Mouse (Mus musculus) erythroblast, embryonic 14.5 days (primary cell): ENCODE data around the gene Bhmt2.

Experiments used
- GATA1 ChIP-seq: IDR thresholded peaks from 2 replicates; pipeline ENCODE4 v1.6.1; 2012; ENCODE audit warnings: low read length, inconsistent platforms, mixed read lengths
- TAL1 ChIP-seq: IDR thresholded peaks from 3 replicates; pipeline ENCODE4 v1.6.1; 2012; ENCODE audit warnings: low read length, inconsistent platforms, mixed read lengths

DNA sequence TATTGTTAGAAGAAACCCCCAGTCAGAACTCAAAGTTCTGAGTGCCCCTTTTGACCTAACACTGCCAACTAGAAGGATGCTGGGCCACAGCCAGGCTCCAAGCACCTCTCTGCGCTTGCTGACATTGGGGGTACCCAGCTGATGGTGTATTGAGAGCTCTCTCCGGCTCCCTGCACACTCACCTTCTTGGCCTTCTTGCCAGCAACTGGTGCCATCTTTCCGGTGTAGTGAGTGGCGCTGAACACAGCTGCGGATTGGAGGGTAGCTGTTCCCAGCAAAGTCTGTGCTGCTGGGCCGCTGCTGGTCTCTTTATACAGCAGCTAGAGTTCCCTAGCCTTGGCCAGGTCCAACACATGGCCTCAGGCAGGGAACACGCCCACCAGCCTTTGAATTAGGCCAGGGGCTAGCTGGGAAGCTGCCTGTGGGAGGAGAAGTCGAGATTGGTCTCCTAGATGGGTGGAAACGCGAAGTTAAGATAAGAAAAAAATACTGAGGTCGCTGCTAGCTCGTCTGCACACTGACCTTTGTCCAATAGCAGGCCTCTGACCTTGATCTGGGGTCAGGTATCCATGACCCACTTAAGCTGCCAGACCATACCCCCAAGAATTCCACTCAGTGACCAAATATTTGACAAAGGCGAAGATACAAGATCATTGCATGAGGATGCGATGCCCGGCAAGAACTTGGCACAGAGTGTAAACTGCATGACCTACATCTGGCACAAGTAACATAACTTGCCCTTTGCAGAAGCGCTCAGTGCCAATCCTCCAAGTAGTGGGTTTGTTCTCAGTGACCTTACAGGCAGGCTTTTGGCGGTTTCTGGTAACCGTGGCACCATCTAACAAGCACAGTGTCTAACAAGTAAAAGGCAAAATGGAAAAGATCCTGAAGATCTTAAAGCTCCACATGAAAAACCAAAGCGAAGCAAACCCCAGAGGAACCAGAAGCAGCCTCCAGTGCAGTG is 36.5 kb downstream of the Bhmt2 start, which contains the start of gene Bhmt:
- TF ChIP-seq GATA1 (no peak), TAL1 (no peak)
